Mouse (Mus musculus) brain, embryonic 14.5 days (tissue): ENCODE measurements at regions not wholly inside any gene's neighbourhood (a gene's known extent, or its start where the extent isn't known, plus 50 kb on each side); places are given as distances from the start of the nearest gene placed in this dataset.

Source experiments
- CTCF ChIP-seq: fragments of 200-500 bp; IDR thresholded peaks from 2 replicates; pipeline ENCODE4 v1.5.1; 2012; ENCODE audit warnings: inconsistent platforms, mild to moderate bottlenecking, moderate library complexity, borderline replicate concordance; ENCODE audit not compliant: insufficient read depth, insufficient read length; ENCODE audit errors: extremely low read depth
- POLR2A ChIP-seq: fragments of 200-500 bp; IDR thresholded peaks from 2 replicates; pipeline ENCODE4 v1.6.1; 2012; ENCODE audit warnings: mild to moderate bottlenecking, inconsistent platforms, borderline replicate concordance; ENCODE audit not compliant: poor library complexity, insufficient read depth, insufficient read length, severe bottlenecking; ENCODE audit errors: extremely low read depth

- TF ChIP-seq POLR2A (no peak), CTCF (no peak)
Measured at GRCm38 (mm10) chr9:47253836-47254657, 255.5 kb downstream of the Gm4791 start.
